Mouse (Mus musculus) G1E (cell line): ENCODE measurements around the gene Rbbp4. TPM values are rescaled to one million over a fixed set of nuclear protein-coding genes. Genes with fewer than 3 reads are reported as not detected.
A peak's percentile ranks its signal among the peaks of the same experiment; 100 is the strongest.
"Not testable (repeated sequence)": the region's sequence is repeated elsewhere in the genome, so short reads cannot be mapped to it uniquely, and the experiment has no call there.

ENCODE experiments used
- ATAC-seq: 2 replicates; pipeline ENCODE4 v1.8.0; 2016; ENCODE audit warnings: mild to moderate bottlenecking; ENCODE audit not compliant: insufficient number of reproducible peaks, poor library complexity, low FRiP score, severe bottlenecking; ENCODE audit errors: extremely low read depth
- DNase-seq: peaks from one replicate; pipeline ENCODE4 v3.0.0; 2012; ENCODE audit warnings: low spot score
- H3K27me3 ChIP-seq: 2 replicates; pipeline ENCODE4 v1.6.1; 2012; ENCODE audit warnings: mild to moderate bottlenecking, low read length, inconsistent platforms; ENCODE audit not compliant: insufficient read depth
- H3K36me3 ChIP-seq: replicated peaks from 2 replicates; pipeline ENCODE3; 2012; ENCODE audit warnings: mild to moderate bottlenecking, inconsistent platforms
- H3K4me1 ChIP-seq: 2 replicates; pipeline ENCODE4 v1.6.1; 2012; ENCODE audit warnings: low read depth, low read length, inconsistent platforms, mixed read lengths; ENCODE audit not compliant: insufficient read depth
- H3K4me3 ChIP-seq: 2 replicates; pipeline ENCODE4 v1.5.1; 2012; ENCODE audit warnings: low read depth, mild to moderate bottlenecking, inconsistent platforms, low read length, moderate library complexity, mixed read lengths
- H3K9me3 ChIP-seq: replicated peaks from 2 replicates; pipeline ENCODE4 v1.6.1; 2012; ENCODE audit warnings: inconsistent platforms
- CTCF ChIP-seq: IDR thresholded peaks from 2 replicates; pipeline ENCODE4 v1.5.1; 2012; ENCODE audit warnings: low read depth, low read length, inconsistent platforms, mixed read lengths
- GATA1 ChIP-seq: IDR thresholded peaks from 2 replicates; pipeline ENCODE4 v1.6.1; 2012; ENCODE audit warnings: borderline replicate concordance, low read length, inconsistent platforms, mixed read lengths
- GATA2 ChIP-seq: IDR thresholded peaks from 2 replicates; pipeline ENCODE4 v1.6.1; 2012; ENCODE audit warnings: low read depth, low read length, inconsistent platforms, borderline replicate concordance
- POLR2AphosphoS5 ChIP-seq: IDR thresholded peaks from 2 replicates; pipeline ENCODE4 v1.6.1; 2012; ENCODE audit warnings: low read depth, low read length, inconsistent platforms; ENCODE audit not compliant: insufficient replicate concordance
- TAL1 ChIP-seq: conservative IDR thresholded peaks from 2 replicates; pipeline ENCODE4 v1.6.1; 2012; ENCODE audit warnings: low read depth, low read length, inconsistent platforms, mixed read lengths
- polyA plus RNA-seq: library from polyadenylated mRNA; stranded (reverse); fragments of >175 nt; gene quantifications from 2 replicates; pipeline ENCODE4 v1.2.3, GENCODE M21; 2012
- total RNA-seq, 2 experiments: library from RNA; stranded (forward) in 1 of 2; stranded (reverse) in 1 of 2; fragments of 200-1000 nt in 1 of 2; fragments of >200 nt in 1 of 2; fragmentation: Nextera tagmentation in 1 of 2; gene quantifications; 2 replicates each; pipeline ENCODE4 v1.2.3; 2014 to 2017

The Rbbp4 gene
- total and polyA plus RNA-seq, 3 experiments: 74.1 to 223 (median 127) TPM

DNA sequence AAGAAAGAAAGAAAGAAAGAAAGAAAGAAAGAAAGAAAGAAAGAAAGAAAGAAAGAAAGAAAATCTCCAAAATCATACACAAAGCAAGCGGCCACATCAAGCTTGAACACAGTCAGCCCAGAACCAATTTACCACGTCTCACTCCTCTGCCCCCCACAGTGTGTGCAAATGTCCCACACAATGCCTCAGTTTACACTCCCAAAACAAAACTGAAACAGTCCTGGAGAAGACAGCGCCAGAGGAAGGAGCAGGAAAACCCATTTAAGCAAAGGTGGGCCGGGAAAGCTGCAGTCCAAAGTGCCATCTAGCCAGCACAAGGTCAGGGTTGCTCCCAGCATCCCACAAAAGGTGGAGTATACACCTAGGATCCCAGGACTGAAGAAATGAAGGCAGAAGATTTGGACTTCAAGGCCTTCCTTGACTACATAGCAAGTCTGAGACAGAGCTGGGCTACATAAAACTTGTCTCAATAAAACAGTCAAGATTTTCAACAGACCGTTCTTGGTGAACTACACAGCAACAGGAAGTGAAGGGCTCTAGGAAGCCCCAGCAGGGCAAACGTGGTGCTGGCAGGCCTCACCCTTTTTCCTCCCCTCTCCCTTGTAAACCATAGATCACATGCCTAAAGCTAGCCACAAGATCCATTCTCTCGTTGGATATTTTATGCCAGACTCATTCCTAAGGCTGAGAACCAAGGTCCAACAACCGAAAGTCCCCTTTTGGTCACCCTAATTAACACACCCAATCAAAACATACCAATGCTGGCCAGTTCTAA is 38.2 kb upstream of the Rbbp4 start:
- H3K4me1 ChIP-seq: peaks cover 17% of the 10 kb centered on the region
- H3K9me3 ChIP-seq: no peaks in the 10 kb centered on the region
- no peaks in the 10 kb centered on the region for H3K36me3 ChIP-seq
- no peak overlapping the region for H3K4me3 ChIP-seq
- peaks cover 12% of the 10 kb centered on the region for H3K27me3 ChIP-seq
- ATAC-seq (no peak), DNase-seq (no peak)
- no peak for TF ChIP-seq GATA2
- TF ChIP-seq TAL1: no peak
- TF ChIP-seq POLR2AphosphoS5: no peak
- no peak for TF ChIP-seq GATA1
- TF ChIP-seq CTCF: no peak

DNA sequence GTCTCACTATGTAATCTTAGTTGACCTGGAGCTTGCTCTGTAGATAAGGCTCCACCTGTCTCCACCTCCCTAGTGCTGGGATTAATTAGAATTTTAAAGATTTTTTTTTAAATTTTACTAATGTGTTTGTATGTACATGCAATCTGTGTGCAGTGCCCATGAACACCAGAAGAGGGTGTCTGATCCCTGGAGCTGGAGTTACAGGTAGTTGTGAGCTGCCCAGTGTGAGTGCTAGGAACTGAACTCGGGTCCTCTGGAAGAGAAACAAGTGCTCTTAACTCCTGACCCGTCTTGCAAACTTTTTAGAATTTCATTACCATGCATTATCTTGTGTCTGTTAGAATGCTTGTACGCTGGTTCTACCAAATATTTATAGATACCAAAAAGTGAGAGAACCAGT is 36.2 kb upstream of the Rbbp4 start:
- Histone ChIP-seq H3K36me3 (no peaks in the 10 kb centered on the region), H3K4me3 (no peak overlapping the region), H3K4me1 (peaks cover 8% of the 10 kb centered on the region; the same call in 1 of the 2 replicates), H3K9me3 (no peaks in the 10 kb centered on the region), H3K27me3 (peaks cover 6% of the 10 kb centered on the region; the same call in 1 of the 2 replicates)
- DNase-seq (no peak), ATAC-seq (no peak)
- TF ChIP-seq POLR2AphosphoS5 (no peak), GATA1 (no peak), GATA2 (no peak), TAL1 (no peak), CTCF (no peak)

DNA sequence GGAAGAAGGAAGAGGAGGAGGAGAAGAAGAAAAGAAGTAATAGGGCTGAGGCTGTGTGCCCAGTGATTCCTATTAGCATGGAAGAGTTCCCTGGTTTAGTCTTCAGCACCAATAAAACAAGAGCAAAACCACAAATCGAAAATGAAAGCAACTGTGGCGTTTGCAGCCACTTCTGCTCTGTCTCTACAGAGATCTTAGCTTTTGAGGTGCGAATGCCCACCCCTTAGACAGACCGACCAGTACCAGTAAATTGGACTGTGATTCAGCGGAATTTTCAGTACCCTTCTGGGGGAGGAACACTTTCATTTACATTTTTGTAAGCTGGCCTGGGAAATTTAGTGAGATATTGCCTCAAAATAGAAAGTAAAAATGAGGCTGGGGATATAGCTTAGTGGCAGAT is 30.1 kb upstream of the Rbbp4 start:
- TF ChIP-seq CTCF (no peak), GATA1 (no peak), POLR2AphosphoS5 (no peak), TAL1 (no peak), GATA2 (no peak)
- Histone ChIP-seq H3K9me3 (no peaks in the 10 kb centered on the region), H3K36me3 (no peaks in the 10 kb centered on the region), H3K4me1 (peaks cover 20% of the 10 kb centered on the region), H3K27me3 (peaks cover 11% of the 10 kb centered on the region), H3K4me3 (peak overlapping the region; percentile 61)
- DNase-seq (no peak), ATAC-seq (no peak)

DNA sequence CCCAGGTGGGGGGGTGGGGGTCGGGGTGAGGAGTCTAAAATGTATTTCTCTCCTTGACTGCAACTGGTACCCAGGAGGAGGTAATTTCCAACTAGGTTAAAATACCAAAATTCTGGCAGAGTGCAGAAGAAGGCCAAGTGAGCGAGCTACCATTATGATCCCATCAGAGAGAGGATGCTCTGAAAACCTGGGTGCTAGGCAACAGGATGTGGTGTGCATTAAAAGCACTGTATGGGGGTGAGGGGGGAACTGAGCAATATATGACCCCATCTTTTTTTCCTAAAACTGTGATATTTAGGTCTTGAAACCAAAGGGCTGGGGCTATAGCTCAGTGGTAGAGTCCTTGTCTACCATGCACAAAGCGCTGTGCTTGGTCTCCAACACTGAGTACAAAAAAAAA is 29.2 kb upstream of the Rbbp4 start:
- ATAC-seq (no peak), DNase-seq (no peak)
- no peak overlapping the region for H3K4me3 ChIP-seq
- no peaks in the 10 kb centered on the region for H3K36me3 ChIP-seq
- no peaks in the 10 kb centered on the region for H3K9me3 ChIP-seq
- H3K27me3 ChIP-seq: peaks cover 17% of the 10 kb centered on the region
- TF ChIP-seq CTCF (no peak), GATA2 (no peak), GATA1 (no peak), TAL1 (no peak), POLR2AphosphoS5 (no peak)
- H3K4me1 ChIP-seq: peaks cover 20% of the 10 kb centered on the region

DNA sequence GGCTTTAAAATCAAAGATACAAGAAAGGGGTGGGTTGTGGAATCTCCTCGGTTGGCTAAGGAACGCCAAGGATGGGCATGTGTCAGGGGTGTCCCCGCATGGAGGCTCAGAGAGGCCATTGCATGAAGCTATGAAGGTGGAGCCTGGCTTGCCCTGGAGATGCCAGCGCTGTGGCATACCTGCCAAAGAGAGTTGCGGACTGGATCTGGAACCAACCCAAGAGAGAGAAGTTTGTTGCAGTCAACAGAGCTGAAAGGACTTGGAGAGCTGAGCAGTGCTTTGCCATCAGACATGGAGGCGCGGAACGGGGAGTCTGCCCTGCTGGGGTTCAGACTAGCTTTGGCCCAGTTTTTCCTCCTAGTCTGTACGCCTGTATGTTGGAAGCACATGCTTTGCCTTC is 28.3 kb upstream of the Rbbp4 start:
- no peak overlapping the region for H3K4me3 ChIP-seq
- peaks cover 20% of the 10 kb centered on the region for H3K4me1 ChIP-seq
- no peaks in the 10 kb centered on the region for H3K9me3 ChIP-seq
- TF ChIP-seq TAL1: no peak
- no peak for TF ChIP-seq GATA1
- TF ChIP-seq GATA2: no peak
- TF ChIP-seq POLR2AphosphoS5: no peak
- TF ChIP-seq CTCF: no peak
- peaks cover 17% of the 10 kb centered on the region for H3K27me3 ChIP-seq
- no peaks in the 10 kb centered on the region for H3K36me3 ChIP-seq
- ATAC-seq (no peak), DNase-seq (no peak)

DNA sequence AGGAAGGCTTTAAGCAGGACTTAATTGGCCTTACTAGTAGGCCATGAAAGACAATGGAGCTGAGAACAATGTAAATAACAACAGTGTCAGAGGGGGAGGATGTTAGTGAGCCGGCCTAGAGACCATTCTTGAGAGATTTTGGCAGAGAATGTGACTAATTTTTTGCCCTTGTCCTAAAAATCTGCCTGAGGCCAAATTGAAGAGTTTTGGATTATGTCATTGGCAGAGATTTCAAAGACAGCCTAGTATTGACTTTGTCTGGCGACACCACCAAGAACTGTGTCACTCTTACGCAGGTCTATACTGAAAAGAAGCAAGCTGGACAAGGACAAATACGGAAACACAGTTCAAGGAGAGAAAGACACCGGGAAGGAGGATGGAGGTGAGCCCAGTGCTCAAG is 27.6 kb upstream of the Rbbp4 start:
- TF ChIP-seq GATA2 (no peak), GATA1 (no peak), TAL1 (no peak), POLR2AphosphoS5 (no peak), CTCF (no peak)
- Histone ChIP-seq H3K9me3 (no peaks in the 10 kb centered on the region), H3K36me3 (no peaks in the 10 kb centered on the region), H3K27me3 (peaks cover 14% of the 10 kb centered on the region), H3K4me3 (no peak overlapping the region), H3K4me1 (peaks cover 20% of the 10 kb centered on the region)
- ATAC-seq (no peak), DNase-seq (no peak)

DNA sequence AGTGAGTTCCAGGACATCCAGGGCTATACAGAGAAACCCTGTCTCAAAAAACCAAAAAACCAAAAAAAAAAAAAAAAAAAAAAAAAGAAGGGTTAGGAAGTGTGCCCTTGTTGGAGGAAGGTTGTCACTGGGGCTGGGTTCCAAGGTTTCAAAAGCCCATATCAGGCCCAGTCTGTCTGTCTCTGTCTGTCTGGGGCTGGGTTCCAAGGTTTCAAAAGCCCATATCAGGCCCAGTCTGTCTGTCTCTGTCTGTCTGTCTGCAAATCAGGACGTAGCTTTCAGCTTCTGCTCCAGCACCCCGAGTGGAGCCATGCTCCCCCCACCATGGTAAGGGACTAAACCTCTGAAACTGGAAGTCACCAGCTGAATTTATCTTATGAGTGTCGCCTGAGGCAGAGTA is 27.1 kb upstream of the Rbbp4 start:
- not testable (repeated sequence) for H3K9me3 ChIP-seq, DNase-seq, ATAC-seq, H3K36me3 ChIP-seq, H3K4me3 ChIP-seq
- Histone ChIP-seq H3K27me3 (peaks cover 17% of the 10 kb centered on the region), H3K4me1 (peaks cover 20% of the 10 kb centered on the region)
